Mouse (Mus musculus) neural tube, embryonic 13.5 days (tissue): ENCODE results near the gene Mrpl38. TPM values are rescaled to one million over a fixed set of nuclear protein-coding genes. Genes with fewer than 3 reads are reported as not detected.

Source experiments
- ATAC-seq: fragments of 200-750 bp; cut with Nextera tagmentation; 2 replicates; pipeline ENCODE4 v1.8.0; 2017; ENCODE audit warnings: low read depth, mild to moderate bottlenecking, moderate TSS enrichment, moderate library complexity
- H3K27ac ChIP-seq: fragments of 300-500 bp; sonication (generic); replicated peaks from 2 replicates; pipeline ENCODE4 v1.5.1; 2015; ENCODE audit warnings: moderate library complexity, mild to moderate bottlenecking, inconsistent platforms
- H3K27me3 ChIP-seq: fragments of 300-500 bp; sonication (generic); 2 replicates; pipeline ENCODE4 v1.6.1; 2015; ENCODE audit warnings: mild to moderate bottlenecking, inconsistent platforms
- H3K36me3 ChIP-seq: fragments of 300-500 bp; sonication (generic); 2 replicates; pipeline ENCODE4 v1.6.1; 2015; ENCODE audit warnings: mild to moderate bottlenecking, inconsistent platforms
- H3K4me1 ChIP-seq: fragments of 300-500 bp; sonication (generic); replicated peaks from 2 replicates; pipeline ENCODE4 v1.6.1; 2015; ENCODE audit warnings: inconsistent platforms
- H3K4me2 ChIP-seq: fragments of 300-500 bp; sonication (generic); 2 replicates; pipeline ENCODE4 v1.6.1; 2015; ENCODE audit warnings: inconsistent platforms, mild to moderate bottlenecking, moderate library complexity
- H3K4me3 ChIP-seq: fragments of 300-500 bp; sonication (generic); 2 replicates; pipeline ENCODE4 v1.5.1; 2015; ENCODE audit warnings: mild to moderate bottlenecking, inconsistent platforms
- H3K9ac ChIP-seq: fragments of 300-500 bp; sonication (generic); 2 replicates; pipeline ENCODE4 v1.6.1; 2015; ENCODE audit warnings: moderate library complexity, mild to moderate bottlenecking, inconsistent platforms
- H3K9me3 ChIP-seq: fragments of 300-500 bp; sonication (generic); 2 replicates; pipeline ENCODE4 v1.6.1; 2016; ENCODE audit warnings: inconsistent platforms
- WGBS: fragments of 180-500 bp; shearing (Covaris S2); methylation state at CpG from one replicate; pipeline ENCODE4 v1.1.7; 2015; 5-methylcytosine and 5-hydroxymethylcytosine counted together
- polyA plus RNA-seq: library from polyadenylated mRNA; unstranded; fragments of >200 nt; fragmentation: Nextera tagmentation; extraction: Ambion mirVana; gene quantifications from 2 replicates; pipeline ENCODE4 v1.2.1, GENCODE M21; 2015

The Mrpl38 gene
- polyA plus RNA-seq, 1 experiment from 2014 or later: 78.3 TPM

DNA sequence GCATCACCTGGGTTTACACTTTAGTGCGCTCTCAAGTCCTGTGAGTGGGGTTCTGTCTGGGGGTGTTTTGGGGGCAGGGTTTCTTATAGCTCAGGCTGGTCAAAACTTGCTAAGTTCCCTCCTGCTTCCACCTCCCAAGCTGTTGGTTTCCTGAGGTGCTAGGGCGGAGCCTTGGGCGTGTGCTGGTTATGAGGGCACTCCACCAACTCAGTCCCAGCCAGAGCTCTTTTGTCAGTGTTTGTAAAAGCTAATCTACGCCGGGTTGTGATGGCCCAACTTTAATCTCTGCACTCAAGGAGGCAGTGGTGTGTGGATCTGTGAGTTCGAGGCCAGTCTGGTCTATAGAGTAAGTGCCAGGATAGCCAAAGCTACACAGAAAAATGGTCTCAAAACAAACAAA lies 54.5 kb downstream of the Mrpl38 start:
- WGBS: 94% methylated on average over 6 of the region's 6 CpGs
- Histone ChIP-seq H3K27me3 (no peaks in the 10 kb centered on the region), H3K4me3 (no peak overlapping the region), H3K27ac (no peak overlapping the region), H3K4me2 (no peak overlapping the region), H3K9me3 (no peaks in the 10 kb centered on the region), H3K9ac (no peak overlapping the region), H3K4me1 (peaks cover 19% of the 10 kb centered on the region), H3K36me3 (peaks cover 53% of the 10 kb centered on the region)
- no peak for ATAC-seq

DNA sequence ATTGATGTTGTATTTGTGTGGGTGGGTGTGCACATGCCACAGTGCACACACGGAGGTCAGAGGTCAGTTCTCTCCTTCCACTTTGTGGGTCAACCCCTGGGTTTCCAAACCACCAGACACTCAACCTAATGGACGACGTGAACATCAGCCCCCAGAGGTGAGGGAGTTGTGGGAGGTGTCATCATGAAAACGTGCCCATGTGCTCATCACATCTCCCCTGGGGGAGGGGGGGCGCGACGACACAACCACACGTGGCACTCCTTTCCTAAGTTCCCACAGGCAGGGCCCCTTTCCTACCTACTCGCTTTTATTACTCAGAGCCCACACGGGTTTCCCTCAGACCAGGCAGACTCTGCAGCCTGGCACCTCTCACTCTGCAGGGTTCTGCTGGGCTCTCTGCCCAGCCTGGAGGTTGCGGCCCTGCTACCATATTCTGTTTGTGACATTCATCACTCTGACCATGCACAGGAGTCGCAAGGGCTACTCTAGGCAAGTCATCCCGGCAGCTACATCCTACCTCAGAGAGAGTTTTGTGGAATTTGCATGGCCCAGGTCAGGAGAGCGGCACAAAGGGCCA lies 55.5 kb downstream of the Mrpl38 start:
- 93% methylated on average over 14 of the region's 14 CpGs for WGBS
- ATAC-seq: no peak
- Histone ChIP-seq H3K27me3 (no peaks in the 10 kb centered on the region), H3K9me3 (no peaks in the 10 kb centered on the region), H3K4me2 (no peak overlapping the region), H3K27ac (no peak overlapping the region), H3K4me1 (peaks cover 28% of the 10 kb centered on the region), H3K9ac (no peak overlapping the region), H3K36me3 (peaks cover 59% of the 10 kb centered on the region), H3K4me3 (no peak overlapping the region)

Other genes starting within 250 kb of the Mrpl38 start
- 0.85 and 1.7 TPM in 2 replicates for gene Smim5, start 238.9 kb downstream of the Mrpl38 start, polyA plus RNA-seq
- 0.94 and 1.2 TPM in 2 replicates for gene Smim6, start 226.9 kb downstream of the Mrpl38 start, polyA plus RNA-seq
- 57.7 and 59.4 TPM in 2 replicates for gene Sap30bp, start 205.6 kb downstream of the Mrpl38 start, polyA plus RNA-seq
- 22.5 and 23.5 TPM in 2 replicates for gene Recql5, start 205.4 kb downstream of the Mrpl38 start, polyA plus RNA-seq
- gene Itgb4, start 164.2 kb downstream of the Mrpl38 start, polyA plus RNA-seq: 1.9 and 2.7 TPM in 2 replicates
- gene Galk1, start 126.1 kb downstream of the Mrpl38 start, polyA plus RNA-seq: 73.9 and 74.4 TPM in 2 replicates
- gene H3f3b, start 110.9 kb downstream of the Mrpl38 start, polyA plus RNA-seq: 2,165 and 2,421 TPM in 2 replicates
- gene Unk, start 108.5 kb downstream of the Mrpl38 start, polyA plus RNA-seq: 32.4 and 33.1 TPM in 2 replicates
- 0.70 and 1.3 TPM in 2 replicates for gene Unc13d, start 60.9 kb downstream of the Mrpl38 start, polyA plus RNA-seq
- 136 and 153 TPM in 2 replicates for gene Wbp2, start 51.9 kb downstream of the Mrpl38 start, polyA plus RNA-seq
- gene Trim47, start 11.7 kb downstream of the Mrpl38 start, polyA plus RNA-seq: 4.3 and 5.5 TPM in 2 replicates
- 2.7 and 3.7 TPM in 2 replicates for gene Trim65, start 7.7 kb downstream of the Mrpl38 start, polyA plus RNA-seq
- gene Fbf1, start 29.3 kb upstream of the Mrpl38 start, polyA plus RNA-seq: 52.5 and 58.5 TPM in 2 replicates
- 75.2 and 83.0 TPM in 2 replicates for gene Ten1, start 60.0 kb upstream of the Mrpl38 start, polyA plus RNA-seq
- 53.5 and 55.9 TPM in 2 replicates for gene Acox1, start 60.2 kb upstream of the Mrpl38 start, polyA plus RNA-seq
- gene Evpl, start 99.2 kb upstream of the Mrpl38 start, polyA plus RNA-seq: 0.59 and 0.73 TPM in 2 replicates
- gene Srp68, start 135.3 kb upstream of the Mrpl38 start, polyA plus RNA-seq: 64.0 and 64.4 TPM in 2 replicates
- gene Galr2, start 142.1 kb upstream of the Mrpl38 start, polyA plus RNA-seq: 1.1 and 1.2 TPM in 2 replicates
- gene Exoc7, start 168.4 kb upstream of the Mrpl38 start, polyA plus RNA-seq: 81.5 and 88.7 TPM in 2 replicates
- 7.8 and 8.1 TPM in 2 replicates for gene Foxj1, start 196.5 kb upstream of the Mrpl38 start, polyA plus RNA-seq